Comparison of ENCODE assay signal across 9 mouse cellular contexts in genomic region chr6:67198085-67198484, GRCm38 (mm10). TPM values are rescaled to one million over a fixed set of nuclear protein-coding genes. Genes with fewer than 3 reads are reported as not detected.
DNase-seq lines count a peak whose midpoint lies in the region; ATAC-seq lines count a peak whose summit lies in the region.
"Had no signal": no experiment of that assay in that cellular context is flagged by ENCODE, and none has a peak within 500 bp of the region (broad histone marks: within the 10 kb centered on the region; RNA-seq: fewer than 3 reads in every experiment).

No protein-coding gene starts in this region.

- H3K9ac ChIP-seq in midbrain, embryonic 15.5 days, result no peak overlapping the region
- H3K9ac ChIP-seq: embryonic facial prominence, embryonic 13.5 days had no signal

- DNase-seq in gastrocnemius, postnatal 10 days, result peak; percentile 44
- no peak for DNase-seq in gastrocnemius, adult 8-10 months (ENCODE audit: low spot score in 2 of 2)
- peak; percentile 18 for DNase-seq in ovary, postnatal 14 days (ENCODE audit: low spot score)
- no peak for DNase-seq in ovary, postnatal 36 days (ENCODE audit: low spot score)
- peak; percentile 64 for DNase-seq in ZHBTc4 (ENCODE audit: low read depth, low spot score)
- DNase-seq in heart, postnatal 4 days, result peak; percentile 62
- DNase-seq in retina, postnatal 1 day, result peak; percentile 9

- H3K4me1 ChIP-seq in midbrain, embryonic 15.5 days, result 0 out of 2 replicates have a peak, but pooled peaks cover 4% of the 10 kb centered on the region

- no peak overlapping the region for H3K27ac ChIP-seq in midbrain, embryonic 15.5 days
- H3K27ac ChIP-seq: embryonic facial prominence, embryonic 13.5 days had no signal

- WGBS in midbrain, embryonic 15.5 days, result 27% methylated on average over 4 of the region's 4 CpGs

- H3K4me2 ChIP-seq in midbrain, embryonic 15.5 days, result no peak overlapping the region
- H3K4me2 ChIP-seq: embryonic facial prominence, embryonic 13.5 days had no signal

- no peak overlapping the region for H3K4me3 ChIP-seq in midbrain, embryonic 15.5 days
- H3K4me3 ChIP-seq: embryonic facial prominence, embryonic 13.5 days had no signal

- no peaks in the 10 kb centered on the region for H3K27me3 ChIP-seq in midbrain, embryonic 15.5 days (replicated peaks)

- H3K36me3 ChIP-seq in midbrain, embryonic 15.5 days (replicated peaks), result no peaks in the 10 kb centered on the region
- H3K36me3 ChIP-seq: embryonic facial prominence, embryonic 13.5 days had no signal

- no peak for ATAC-seq in midbrain, embryonic 15.5 days (replicated peaks)

- no peaks in the 10 kb centered on the region for H3K9me3 ChIP-seq in midbrain, embryonic 15.5 days
- H3K9me3 ChIP-seq: embryonic facial prominence, embryonic 13.5 days had no signal

RNA-seq across cellular contexts. Expression of gene Serbp1, which starts 39.9 kb away (rescaled TPM):
- 100 to 1,000 TPM; 416 to 434 TPM for total RNA-seq in gastrocnemius, postnatal 10 days (2021)
- 100 to 1,000 TPM; 174 to 282 (median 238) TPM for total RNA-seq in gastrocnemius, adult 8-10 months (2022)
- 100 to 1,000 TPM; 311 to 319 TPM for total RNA-seq in heart, postnatal 4 days (2021)
- 273 and 287 TPM in 2 replicates for polyA plus RNA-seq in midbrain, embryonic 15.5 days (2015; fragmentation: Nextera tagmentation; extraction: Ambion mirVana)

Comparison
In these comparisons a context has a peak if more than half of its experiments do, and no peak if none do; other contexts are left out.
1. DNase-seq: peak in gastrocnemius, postnatal 10 days (single experiment), ovary, postnatal 14 days (single experiment), ZHBTc4 (single experiment), heart, postnatal 4 days (single experiment) and retina, postnatal 1 day (single experiment); none in gastrocnemius, adult 8-10 months (0 of 2) and ovary, postnatal 36 days (single experiment).